Mouse (Mus musculus): ENCODE results near the gene Smc3.

DNA sequence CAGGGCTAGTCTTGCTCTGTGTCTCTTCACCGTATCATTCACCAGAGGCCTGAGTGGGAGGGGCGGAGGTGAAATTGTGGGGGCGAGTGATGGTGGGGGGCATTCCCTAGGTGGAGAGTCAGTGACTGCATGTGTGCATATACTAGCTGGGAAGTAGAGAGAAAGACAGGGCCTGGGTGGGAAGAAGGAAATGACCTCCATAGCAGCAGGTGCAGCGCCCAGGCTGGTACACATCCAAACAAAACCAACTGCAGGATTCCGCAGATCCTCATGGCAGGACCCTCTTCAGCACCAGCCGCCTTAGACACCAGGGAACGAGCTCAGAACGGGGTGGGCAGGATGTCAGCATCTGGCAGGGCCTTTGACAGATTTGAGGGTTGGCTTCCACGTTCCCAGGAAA, 52.1 kb downstream of the Smc3 start:
- TF ChIP-seq CTCF (IDR thresholded peaks at IDR 0.05; ENCODE audit: borderline replicate concordance, extremely low read depth, insufficient read depth, insufficient read length) (no peak), POLR2A (IDR thresholded peaks at IDR 0.05; ENCODE audit: borderline replicate concordance, extremely low read depth, insufficient read depth, insufficient read length, poor library complexity, severe bottlenecking) (no peak)
